Mouse (Mus musculus) c-Kit-negative CD71-positive TER-119-positive erythroid progenitor cells, embryonic 14.5 days (primary cell): ENCODE measurements around the gene Hagh.

Source experiments
- DNase-seq: peaks from one replicate; pipeline ENCODE4 v3.0.0-alpha.2; 2013; ENCODE audit warnings: low read depth, low spot score

Hagh gene

GRCm38 (mm10) chr17:24900014-24900413, 60.1 kb downstream of the Hagh start:
- no peak for DNase-seq

- DNase-seq = no peak
These were observed 62.2 kb downstream of the Hagh start for GRCm38 (mm10) chr17:24902124-24902523.

GRCm38 (mm10) chr17:24902671-24903474, 62.9 kb downstream of the Hagh start:
- peak; percentile 89 for DNase-seq

GRCm38 (mm10) chr17:24903767-24904166, 63.8 kb downstream of the Hagh start:
- DNase-seq = no peak

GRCm38 (mm10) chr17:24907591-24907990, 67.6 kb downstream of the Hagh start:
- DNase-seq = no peak

- DNase-seq = no peak
These were observed 74.0 kb downstream of the Hagh start for GRCm38 (mm10) chr17:24913984-24914383.
